Mouse (Mus musculus): ENCODE measurements around the gene Myo3b.

Myo3b gene

DNA sequence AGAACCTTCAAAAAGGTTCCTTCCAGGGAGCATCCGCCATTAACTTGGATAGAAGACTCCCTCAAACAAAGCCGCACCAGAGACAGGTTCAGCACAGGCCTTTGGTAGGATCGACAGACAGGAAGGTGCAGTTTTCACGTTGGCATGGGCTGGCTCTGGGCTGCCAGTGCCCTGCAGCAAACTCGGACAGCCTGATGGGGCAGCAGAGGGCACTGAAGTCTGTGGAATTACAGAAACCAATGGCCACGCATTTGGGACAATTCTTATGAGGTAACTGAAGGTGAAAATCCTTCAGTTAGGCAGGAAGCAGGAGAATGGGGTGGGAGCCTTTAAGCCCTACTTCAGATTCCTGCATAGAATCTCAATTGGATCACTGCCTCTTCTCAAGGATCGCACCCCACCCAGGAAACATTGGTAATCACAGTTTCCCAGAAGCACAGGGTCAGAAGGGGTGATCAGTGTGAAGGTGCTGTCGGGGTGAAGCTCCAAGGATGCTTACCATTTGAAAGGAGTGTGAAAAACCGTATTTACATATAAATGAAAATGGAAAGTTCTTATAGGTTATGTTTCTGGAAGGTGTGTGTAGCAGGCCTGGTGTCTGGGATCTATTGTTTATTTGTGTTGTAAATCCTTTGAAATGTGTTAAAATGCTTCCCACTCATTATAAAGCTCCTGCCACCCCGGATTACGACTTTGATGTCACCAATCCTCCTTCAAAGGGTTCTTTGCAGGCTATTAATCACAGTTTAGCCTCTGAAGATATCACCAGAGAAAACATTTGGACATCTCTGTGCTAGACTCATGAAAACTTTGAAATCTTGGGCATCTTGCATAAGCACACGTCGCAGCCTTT lies 239.7 kb downstream of the Myo3b start:
- 52% methylated on average over 13 of the region's 13 CpGs for WGBS

DNA sequence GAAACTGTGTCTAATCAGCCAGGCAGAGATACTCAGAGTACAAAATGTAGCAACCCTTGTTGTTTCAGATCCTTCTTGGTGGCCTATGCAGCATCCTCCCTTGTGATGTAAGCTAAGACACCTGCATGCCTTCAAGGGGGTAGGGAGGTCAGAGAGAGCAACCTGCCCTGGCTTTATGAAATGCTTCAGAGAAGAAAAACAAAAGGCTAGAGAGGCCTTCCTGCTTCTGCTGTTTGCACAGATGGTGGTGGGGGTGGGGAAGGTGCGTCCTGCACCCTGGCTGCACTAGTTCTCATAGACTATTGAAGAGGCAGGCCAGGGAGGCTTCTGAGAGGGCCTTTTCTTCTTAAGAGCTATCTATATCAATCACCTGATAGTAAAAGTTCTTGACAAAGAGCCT lies 245.2 kb downstream of the Myo3b start:
- WGBS, result 82% methylated on average over 1 of the region's 1 CpGs

GRCm38 (mm10) chr2:70291063-70291462 lies 252.1 kb downstream of the Myo3b start:
- WGBS, result 39% methylated on average over 5 of the region's 5 CpGs

DNA sequence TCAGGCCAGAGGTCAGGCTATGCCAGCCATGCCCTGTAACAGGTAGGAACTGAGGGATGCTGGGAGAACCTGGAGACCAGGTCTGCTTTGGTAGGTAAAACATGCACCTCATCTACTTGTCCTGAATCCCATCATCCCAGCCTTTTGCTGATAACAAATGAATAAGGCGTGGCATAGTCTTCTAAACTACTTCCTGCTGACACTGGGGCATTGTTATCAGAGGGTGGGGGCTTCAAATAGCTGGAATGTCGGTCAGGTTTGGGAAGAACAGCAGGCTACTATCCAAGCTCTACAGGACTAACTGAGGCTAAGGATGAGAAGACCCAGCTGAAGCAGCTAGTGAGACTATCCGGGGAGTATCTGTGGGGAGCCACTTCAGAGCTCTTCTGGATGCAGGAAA lies 253.8 kb downstream of the Myo3b start:
- 74% methylated on average over 3 of the region's 3 CpGs for WGBS

GRCm38 (mm10) chr2:70315125-70315524 lies 276.2 kb downstream of the Myo3b start:
- 45% methylated on average over 9 of the region's 9 CpGs for WGBS

DNA sequence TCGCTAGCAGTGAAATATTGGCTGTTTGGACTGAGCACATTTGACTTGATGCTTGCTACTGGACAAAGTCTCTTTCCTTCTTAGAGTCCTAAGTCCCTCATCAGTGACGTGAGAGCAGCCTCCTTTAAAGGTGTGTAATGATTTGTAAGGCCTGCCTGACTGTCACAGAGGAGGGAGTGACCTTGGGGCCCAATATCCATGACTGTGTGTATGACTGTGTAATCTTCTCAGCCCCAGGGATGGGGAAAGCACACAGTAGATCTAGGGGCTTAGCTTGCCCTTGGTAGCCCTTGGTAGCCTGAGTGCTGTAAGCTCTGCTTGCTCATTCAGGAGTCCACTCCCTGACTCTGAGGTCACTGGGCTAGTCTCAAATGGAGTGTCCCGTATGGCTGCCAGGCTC lies 276.8 kb downstream of the Myo3b start:
- WGBS, result 89% methylated on average over 3 of the region's 3 CpGs

DNA sequence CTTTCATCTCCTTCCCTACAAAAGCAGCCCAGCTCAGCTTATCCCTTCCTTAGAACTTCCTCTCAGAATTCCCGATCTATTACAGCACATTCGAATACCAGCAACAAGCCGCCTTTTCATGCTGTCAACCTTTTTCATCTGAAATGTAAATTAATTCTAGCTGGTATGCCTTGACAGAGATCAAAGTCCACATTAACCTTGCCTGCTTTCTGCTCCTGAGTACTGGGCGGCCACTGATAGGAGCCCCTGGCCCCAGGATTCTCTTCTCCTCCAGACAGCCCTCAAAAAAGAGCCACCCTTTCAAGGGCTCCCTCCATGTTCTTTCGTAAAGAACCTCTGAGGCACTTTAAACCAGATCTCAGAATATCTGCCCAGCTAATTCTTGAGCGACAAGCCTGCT lies 278.9 kb downstream of the Myo3b start:
- WGBS, result 63% methylated on average over 6 of the region's 6 CpGs

DNA sequence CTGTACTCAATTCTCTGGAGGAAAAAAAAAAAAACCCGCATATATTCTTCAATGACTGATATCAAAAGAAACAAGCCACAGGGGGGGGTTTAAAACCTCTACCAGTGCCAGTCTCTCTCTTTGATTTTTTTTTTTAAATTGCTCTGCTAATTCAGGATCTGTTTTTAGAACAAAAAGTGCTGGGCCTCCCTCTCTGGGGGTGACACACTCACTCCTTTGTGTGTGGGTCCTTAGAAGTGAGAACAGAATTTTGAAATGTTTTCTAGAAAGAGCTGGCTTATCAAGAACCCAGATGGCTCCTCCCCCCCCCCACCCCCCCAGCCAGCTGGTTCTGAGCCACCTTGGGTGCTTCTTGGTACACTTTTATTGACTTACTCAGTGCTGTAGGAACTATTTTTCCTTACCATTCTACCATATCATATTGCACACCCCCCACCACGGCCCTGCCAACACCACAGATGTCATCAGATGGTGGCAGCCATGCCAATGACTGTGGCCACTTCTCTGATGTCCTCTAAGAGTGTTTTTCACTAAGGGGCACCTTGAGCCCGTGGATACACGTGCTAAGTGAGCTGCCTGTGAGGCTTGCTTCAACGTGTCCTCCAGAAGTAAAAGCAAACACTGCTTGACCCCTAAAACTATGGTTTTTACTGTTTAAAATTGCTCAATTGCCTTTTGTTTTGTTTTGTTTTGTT lies 280.1 kb downstream of the Myo3b start:
- WGBS, result 59% methylated on average over 5 of the region's 5 CpGs

- 70% methylated on average over 9 of the region's 9 CpGs for WGBS
These were observed 283.8 kb downstream of the Myo3b start for GRCm38 (mm10) chr2:70322767-70323166.

DNA sequence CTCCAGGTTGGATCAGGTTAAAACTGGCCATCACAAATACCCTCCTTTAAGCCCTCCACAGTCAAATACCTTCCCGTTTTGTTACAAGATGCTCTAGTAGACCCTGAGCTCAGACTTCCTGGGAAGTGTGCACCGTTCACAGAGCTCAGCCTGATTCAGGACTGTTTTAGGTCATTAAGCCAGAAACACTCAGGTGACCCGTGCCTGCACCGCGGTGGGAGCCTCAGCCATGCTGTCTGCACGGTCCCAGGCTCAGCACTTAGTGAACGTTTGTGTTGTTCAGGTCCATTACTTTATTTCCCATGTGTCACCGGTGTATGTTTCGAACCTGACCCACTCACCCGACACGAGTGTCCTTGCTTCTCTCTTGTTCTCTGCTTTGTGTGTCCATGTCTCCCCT lies 288.7 kb downstream of the Myo3b start:
- WGBS, result 90% methylated on average over 11 of the region's 11 CpGs

GRCm38 (mm10) chr2:70332905-70333304 lies 294.0 kb downstream of the Myo3b start:
- 95% methylated on average over 6 of the region's 6 CpGs for WGBS

DNA sequence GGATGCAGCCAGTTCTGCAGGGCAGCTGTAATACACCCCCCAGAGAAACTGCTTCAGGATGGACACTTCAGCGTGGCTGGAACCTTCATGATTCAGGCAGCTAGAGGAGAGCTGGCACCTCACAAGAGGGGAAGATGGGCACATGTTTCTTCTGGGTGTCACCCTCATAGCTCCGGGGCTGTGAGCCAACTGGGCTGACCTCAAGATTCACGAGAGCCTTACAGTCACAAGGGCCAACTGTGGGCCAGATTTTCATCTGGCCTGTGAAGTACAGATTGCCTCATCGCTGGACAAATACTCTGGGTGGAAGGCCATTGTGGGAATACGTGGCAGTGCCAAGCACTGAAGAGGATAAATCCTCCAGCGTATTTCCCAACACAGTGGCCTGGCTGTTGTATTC lies 294.6 kb downstream of the Myo3b start:
- WGBS, result 78% methylated on average over 6 of the region's 6 CpGs

DNA sequence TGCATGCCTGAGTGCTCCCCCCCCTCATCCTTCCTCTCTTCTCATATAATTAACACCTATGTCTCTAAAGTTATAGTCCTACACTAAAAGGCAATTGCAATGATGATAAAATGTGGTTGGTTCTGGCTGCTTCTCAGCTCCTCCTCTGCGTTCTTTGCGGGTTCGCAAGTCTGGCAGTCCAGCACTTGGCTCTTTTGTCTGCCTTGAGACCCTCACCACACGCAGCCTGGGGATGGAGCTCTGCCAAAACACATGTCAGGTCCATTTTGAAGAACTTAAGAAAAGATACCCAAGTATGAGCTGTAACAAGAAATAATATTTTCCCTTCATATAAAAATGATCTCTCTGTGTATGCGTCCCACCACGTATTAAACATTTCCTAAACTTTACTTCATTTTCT lies 297.6 kb downstream of the Myo3b start:
- WGBS, result 63% methylated on average over 6 of the region's 6 CpGs

- WGBS, result 48% methylated on average over 7 of the region's 7 CpGs
These were observed 298.3 kb downstream of the Myo3b start for GRCm38 (mm10) chr2:70337208-70337611.

DNA sequence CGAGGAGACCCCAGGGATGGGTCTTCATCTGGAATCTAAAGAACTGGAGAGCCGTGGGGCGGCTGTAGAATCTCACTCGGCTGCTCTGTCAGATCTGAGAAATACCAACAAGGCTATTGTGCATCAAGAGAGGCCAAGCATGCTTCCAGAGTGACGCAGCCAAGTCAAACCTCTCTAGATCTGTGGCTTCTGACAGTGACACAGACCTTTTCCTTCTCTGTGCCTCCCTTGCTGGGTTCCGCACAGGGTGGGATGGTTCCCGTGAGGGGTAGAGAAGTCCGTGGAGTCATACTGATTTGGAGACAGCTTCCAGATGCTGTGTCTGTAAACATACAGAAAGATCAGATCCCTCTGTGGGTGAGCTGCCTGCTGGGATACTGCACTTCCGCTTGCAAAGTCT lies 298.9 kb downstream of the Myo3b start:
- WGBS, result 76% methylated on average over 9 of the region's 9 CpGs

GRCm38 (mm10) chr2:70339061-70339460 lies 300.1 kb downstream of the Myo3b start:
- 68% methylated on average over 7 of the region's 7 CpGs for WGBS

- WGBS, result 60% methylated on average over 6 of the region's 6 CpGs
These were observed 300.6 kb downstream of the Myo3b start for GRCm38 (mm10) chr2:70339501-70339900.

DNA sequence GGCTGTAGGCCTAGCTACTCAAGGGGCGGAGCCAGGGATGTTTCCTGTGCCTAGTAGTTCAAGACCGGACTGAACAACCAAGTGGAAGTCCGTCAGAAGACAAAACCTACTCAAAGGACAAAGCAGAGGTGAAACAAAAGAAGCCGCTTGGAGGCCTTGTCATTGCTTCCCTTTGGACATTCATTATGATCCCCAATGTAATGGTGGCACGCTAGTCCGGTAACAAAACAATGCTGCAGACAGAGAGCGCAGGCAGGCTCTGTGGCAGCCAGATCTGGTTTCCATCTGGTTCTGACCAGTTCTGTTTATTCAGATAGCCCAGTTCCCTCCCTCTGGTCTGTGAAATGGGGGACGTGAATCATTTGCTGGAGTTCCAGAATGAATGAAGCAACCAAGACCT lies 301.3 kb downstream of the Myo3b start:
- WGBS, result 93% methylated on average over 8 of the region's 8 CpGs

- 74% methylated on average over 8 of the region's 8 CpGs for WGBS
These were observed 306.2 kb downstream of the Myo3b start for GRCm38 (mm10) chr2:70345126-70345525.

DNA sequence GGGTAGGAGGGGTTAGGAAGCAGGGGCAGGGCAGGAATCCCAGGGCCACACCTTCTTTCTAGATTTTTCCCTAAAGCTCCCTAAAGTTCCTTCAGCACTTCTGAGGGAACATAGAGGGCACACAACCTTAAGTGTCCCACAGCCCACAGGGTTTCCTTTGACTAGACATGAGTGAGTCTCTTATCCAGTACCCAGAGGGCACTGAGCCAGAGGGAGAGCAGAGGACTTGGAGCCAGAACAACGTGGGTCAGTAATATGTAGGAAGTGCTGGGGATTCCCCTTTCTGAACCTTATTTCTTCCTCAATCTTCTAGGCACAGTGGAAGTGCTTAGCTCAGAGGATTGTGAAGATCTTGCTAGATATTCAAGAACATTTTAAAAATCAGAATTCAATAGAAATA lies 308.6 kb downstream of the Myo3b start:
- 41% methylated on average over 1 of the region's 1 CpGs for WGBS

DNA sequence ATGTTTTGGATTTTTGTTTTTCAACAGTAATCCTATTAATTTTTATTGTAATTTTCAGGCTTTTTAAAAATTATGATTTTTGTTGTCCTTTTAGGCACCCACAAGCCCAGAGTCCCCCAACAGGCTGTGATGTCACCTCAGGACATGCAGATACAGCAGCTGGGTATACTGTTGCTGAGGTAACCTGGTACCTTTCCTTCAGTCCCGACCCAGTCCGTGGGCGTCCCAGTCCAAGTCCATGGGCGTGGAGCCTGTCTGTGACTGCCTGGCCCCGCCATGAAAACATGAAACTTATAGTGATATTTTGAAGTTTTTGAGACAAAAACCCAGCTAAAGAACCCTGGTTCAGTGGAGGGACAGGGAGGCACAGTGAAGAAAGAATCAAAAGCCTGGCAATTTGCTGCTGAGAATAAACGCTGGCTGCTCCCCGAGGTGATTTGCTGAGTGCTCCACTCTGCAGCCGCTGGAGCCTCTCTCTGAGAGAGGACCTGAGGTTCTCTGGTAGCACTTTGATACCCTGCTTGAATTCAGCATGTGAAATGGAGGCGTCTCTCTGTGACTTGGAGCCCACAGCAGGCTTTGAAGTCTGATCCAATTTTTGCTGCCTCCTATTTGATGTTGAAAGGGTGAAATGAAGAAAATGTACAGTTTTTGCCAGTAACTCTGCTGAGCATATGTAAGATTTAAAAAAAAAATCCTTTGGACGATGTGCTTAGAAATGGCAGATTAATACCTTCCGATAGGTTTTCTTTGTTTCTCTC lies 310.0 kb downstream of the Myo3b start:
- 54% methylated on average over 11 of the region's 11 CpGs for WGBS

DNA sequence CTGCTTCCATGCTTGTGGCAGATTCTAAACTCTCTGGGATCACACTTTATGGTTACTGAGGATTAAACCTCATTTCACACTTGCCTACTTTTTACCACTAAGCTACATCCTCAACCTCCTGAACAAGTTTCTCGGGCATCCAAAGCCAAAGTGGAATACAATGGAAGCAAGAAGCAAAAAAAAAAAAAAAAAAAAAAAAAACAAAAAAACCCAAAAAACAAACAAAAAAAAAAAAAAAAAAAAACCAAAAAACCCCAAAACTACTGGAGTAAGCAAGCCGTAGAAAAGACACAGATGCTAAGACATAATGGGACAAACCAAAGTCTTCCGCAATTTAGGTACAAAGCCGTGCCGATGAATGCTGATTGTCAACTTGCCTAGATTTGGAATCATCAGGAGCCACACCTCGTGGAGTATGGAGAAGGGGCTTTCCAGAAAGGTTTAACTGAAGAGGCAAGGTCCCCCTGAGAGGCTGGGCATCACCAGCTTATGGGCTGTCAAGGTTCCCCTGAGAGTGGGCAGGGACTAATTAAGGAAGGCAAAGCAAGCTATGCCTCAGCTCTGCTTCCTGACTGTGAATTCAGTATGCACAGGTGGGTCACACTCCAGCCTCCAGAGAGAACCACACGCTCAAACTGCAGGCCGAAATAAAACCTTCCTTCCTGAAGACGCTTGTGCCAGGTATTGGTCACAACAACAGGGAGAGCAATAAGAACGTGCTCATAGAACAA lies 313.7 kb downstream of the Myo3b start:
- WGBS, result 87% methylated on average over 10 of the region's 10 CpGs
